Mouse (Mus musculus) naive thymus-derived CD4-positive, alpha-beta T cell, adult 2 months (primary cell): ENCODE results near the gene Gna15.
A peak's percentile ranks its signal among the peaks of the same experiment; 100 is the strongest.

Source experiments
- DNase-seq: peaks from one replicate; pipeline ENCODE4 v3.0.0-alpha.2; 2011; ENCODE audit warnings: low read depth

The Gna15 gene

DNA sequence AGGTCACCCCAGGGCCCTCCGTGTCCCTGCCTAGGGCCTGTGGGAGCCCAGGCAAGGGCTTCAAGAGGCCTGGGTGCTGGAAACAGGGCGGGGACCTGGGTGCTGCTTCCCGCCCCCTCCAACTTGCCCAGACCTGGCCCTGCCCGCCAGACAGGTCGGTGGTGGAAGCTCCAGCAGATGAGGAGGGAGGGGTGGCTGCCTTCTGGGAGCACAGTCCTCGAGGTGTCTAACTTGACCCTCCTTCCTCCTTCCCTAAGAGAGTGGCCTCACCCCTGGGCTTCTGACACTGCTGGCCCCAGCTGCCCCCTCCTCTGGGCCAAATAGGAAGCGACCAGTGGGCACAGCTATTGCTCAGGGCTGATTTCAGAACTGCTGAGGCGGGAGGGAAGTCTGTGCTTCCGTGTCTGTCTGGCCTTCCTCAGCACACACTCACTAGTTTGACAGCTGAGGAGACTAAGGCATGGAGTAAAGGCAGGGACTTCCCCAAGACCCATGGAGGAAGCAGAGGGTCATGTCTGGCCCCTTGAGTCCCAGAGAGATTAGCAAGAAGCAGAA, at the start of gene Gna15:
TSS of gene Gna15 (minus strand) at position 175 of the 555 bp plus-strand sequence.
- DNase-seq, result no peak

DNA sequence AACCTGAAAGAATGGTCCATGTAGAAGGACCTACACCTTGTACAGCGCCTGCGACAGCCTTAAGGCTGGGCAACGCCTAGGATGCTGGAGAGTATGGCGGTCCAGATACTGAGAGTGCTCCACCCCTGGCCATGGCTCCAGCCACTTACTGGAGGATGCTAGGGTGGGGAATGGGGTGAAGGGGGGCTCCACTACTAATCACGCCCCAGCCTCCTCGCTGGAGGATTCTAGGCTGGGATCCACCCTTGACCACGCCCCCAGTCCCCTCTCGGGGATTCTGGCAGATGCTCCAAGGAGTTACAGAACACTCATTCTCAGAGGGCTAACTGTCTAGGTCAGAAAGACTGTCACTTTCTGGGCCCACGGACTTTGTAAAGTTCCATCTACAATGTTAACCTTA, 49.0 kb upstream of the Gna15 start:
- DNase-seq, result peak; percentile 13

DNA sequence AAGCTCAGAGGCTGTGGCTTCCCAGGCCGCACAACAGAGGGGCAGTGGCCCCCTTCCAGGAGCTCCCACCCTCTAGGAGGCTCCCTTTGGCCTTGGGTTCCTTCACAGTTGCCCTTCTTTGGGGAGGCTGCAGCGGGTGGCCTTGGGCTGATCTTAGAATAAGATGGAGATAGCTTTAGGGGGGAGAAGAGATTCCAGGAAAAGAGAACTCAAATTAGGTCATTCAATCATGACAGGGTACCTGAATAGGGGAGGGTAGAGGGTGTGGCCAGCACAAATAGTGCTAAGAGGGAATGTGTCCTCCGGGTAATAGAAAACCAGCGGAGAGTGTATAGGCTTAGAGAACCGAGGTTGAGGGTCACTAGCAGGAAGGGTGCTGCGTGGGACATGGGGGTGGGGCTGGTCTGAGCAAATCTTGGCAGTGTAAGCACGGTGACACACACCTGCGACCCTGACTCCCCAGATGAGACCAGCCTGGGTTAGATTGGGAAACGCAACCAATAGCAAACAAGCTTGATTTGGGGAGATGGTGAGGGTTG, 48.2 kb upstream of the Gna15 start:
- DNase-seq, result no peak

DNA sequence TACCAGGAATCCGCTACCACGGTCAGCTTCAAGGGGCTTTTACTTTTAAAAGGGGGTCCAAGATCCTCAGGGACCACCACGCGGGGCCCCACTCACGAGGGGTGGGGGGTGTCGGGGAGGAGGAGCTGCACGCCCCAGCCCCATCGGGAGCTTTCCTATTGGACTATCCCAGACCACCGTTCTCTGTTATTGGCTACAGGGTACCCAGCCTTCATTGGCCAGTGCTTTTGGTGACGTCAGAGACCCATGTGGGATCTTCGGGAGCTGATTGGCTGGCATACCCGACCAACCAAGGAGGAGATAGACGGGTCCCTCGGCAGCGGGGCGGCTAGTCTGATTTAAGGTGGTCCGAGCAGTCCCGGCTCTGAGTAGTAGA, 47.5 kb upstream of the Gna15 start:
- DNase-seq, result peak; percentile 90

DNA sequence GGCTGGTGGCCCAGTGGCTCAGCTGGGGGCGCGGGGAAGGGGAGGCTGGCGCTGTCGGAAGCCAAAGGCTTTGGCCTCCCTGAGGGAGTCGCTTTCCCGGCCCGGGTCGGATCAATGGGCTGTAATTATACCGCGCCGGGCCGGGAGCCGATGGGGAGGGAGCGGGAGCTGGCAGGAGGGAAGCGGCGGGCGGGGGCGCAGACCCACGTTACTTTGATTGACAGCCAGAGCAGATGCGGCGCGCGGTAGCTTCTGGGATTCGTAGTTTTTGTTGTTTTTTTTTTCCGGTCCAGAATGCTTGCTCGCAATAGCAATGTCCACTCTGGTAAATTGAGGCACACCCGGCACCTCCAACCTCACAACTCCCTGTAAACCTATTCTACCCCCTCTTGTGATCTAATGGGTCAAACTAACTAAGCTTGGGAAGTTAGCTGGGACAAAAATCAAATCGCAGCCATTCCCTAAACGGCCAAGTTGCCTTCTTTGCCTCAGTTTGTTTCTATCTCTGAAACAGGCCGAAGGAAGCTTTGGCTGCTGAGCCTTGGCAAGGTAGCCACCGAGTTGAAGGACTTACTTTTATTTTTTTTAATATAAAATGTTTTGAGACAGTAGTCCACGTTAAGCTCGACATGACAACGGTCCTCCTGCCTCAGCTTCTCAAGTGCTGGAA, 46.9 kb upstream of the Gna15 start:
- DNase-seq, result peak; percentile 86

DNA sequence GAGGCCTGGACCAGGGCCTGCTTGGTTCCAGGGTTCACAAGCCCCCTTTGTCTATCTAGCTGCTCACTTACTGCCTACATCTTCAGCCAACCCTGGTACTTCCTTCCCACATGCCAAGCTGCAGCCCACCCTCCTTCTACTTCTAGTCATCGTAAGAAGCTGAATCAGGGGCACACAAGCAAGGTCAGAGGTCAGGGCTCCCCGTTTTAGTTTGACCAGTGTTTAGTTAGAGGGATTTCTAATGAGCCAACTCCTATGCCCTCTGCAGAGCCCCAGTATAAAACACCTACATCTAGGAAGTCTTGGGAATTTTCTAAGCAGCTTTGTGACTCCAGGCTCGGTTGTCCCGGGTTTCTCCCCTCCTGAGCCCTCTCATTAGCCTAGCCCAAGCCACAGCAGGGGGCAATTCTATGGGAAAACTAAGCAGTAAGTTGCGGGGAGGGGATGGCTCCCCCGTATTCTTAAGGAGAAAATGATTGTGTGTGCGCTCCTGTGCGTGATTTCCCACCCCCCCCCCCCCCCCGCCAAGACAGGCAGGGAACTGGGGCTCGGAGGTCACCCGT, 46.3 kb upstream of the Gna15 start:
- no peak for DNase-seq

DNA sequence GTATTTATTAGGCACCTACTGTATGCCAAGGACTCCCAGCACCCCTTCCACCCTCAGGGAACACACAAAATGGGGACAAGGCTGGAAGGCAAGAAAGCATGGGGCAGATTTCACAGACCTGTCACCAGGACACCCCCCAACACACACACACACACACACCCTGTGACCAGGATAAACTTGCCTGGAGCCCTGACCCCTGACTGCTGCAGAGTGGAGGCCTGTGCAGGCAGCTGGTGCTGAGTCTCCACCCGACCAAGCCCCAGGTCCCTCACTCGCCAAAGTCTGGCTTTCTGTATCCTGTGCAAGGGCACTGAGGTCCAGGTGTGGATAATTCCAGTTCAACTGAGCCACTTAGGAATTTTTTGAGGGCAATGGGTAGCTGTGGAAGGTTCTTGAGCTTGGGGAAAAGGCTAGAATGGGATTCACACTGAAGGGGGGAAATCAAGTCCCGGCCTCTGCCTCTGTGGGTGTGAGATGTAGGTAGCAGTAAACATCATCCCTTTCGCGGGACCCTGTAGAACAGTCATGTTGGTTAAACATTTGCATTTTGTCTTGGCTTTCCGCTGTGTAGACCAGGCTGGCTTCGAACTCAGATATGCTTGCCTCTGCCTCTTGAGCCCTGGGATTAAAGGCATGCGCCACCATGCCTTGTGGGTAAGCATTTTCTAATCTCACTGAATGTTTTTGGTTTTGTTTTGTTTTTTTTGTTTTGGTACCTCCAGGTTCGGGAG, 45.6 kb upstream of the Gna15 start:
- DNase-seq, result peak; percentile 33

DNA sequence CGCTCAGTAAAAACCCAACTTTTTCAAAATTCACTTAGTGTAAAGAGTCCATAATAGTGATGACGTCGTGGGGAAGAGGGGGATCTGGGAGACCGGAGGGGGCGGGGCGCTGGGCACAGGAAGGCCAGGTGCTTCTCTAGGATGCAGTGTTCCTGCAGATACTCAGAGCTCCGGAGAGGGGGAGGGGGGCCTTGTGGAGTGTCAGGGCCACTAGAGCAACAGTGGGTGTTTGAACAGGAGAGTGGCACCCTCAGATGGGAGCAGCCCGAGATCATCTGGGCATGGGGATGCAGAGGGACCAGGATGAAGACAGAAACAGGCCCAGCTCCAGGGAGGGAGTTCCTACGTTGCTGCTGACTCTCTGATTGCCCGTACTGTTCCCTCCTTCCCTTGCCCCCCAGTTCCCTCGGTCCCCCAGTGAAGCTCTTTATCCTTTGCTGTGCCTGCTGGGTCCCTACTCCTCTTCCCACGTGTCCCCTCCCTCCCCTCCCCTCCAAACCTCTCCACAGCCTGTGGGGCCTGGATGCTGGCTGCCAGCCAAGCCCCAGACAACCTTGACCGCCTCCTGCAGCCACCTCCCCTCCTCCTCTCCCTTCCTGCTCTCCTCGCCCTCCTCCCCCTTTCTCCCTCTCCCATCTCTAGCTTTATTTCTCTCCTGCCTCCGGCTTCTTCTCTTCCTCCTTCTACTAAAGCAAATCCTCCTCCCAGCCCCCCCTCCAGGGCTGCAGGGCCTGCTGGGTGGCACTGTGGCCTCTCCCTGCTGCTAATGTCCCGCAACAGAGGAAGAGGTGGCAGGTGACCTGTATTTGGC, 44.6 kb upstream of the Gna15 start:
- no peak for DNase-seq

DNA sequence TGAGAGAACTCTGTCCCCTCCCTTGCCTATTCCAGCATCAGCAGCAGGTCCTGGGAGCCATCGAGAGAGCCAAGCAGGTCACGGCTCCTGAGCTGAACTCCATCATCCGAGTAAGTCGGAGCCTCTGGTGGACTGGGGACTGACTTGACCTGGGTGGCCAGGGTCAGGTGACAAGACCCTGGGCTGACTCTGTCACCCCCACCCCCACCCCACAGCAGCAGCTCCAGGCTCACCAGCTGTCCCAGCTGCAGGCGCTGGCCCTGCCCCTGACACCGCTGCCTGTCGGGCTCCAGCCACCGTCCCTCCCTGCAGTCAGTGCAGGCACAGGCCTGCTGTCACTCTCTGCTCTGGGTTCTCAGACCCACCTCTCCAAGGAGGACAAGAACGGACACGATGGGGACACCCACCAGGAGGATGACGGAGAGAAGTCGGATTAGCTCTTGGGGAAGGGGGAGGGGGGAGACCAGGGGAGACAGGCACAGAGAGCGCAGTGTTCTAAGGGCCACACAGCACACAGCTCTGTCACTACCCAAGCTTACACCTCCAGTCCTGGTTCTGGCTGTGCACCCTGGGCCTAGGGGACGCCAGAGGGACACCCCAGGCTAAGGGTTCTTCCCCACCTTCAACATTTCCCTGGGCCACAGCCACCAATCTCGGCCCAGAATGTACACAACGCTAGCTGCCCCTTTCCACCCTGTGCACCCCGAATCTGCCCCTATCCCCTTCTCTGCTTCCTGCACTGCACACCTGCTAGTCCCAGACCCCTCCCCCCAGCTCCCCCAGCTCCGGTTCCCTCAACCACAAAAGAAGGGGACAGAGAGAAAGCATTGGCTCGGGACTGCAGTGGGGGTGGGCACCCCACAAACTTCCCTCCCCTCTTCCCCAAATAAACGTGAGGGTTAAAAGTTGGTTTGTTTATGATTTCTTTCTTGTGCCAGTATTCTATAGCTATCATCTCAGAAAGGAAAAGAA, 41.5 kb upstream of the Gna15 start:
- no peak for DNase-seq

DNA sequence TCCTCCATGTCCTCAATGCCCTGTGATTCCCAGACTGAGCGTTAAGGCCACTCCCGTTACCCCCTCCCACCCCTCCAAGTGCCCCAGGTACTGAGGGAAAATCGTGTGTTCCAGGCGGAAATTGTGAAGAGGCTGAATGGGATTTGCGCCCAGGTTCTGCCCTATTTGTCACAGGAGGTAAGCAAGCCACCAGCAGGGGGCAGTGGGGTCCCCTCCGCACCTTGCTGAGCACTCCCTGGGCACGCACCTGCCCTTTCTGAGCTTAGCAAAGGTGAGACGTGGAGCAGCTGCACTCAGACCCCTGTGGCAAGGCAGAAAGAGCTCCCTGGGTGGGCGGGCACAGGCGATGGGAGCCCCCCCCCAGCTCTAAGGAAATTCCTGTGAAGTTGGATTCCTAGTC, 40.7 kb upstream of the Gna15 start:
- DNase-seq, result peak; percentile 84

DNA sequence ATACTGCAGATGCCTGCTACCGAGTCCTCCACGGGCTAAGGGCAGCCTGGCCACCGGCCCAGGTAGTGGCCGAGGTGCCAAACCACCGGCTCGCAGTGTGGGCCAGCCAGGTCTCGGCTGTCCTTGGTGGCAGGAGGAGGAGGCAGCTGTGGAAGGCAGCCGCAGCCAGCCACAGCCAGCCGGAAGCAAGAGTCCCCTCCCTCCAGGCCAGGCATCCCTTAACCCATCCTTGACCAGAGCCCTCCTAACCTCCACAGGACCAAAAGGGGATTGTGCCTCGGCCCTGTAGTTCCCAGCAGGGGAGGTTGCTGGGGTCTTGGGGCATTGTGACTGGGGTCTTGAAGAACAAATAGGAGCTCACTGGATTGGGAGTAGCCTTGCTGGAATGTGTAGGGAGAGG, 40.2 kb upstream of the Gna15 start:
- DNase-seq, result no peak

DNA sequence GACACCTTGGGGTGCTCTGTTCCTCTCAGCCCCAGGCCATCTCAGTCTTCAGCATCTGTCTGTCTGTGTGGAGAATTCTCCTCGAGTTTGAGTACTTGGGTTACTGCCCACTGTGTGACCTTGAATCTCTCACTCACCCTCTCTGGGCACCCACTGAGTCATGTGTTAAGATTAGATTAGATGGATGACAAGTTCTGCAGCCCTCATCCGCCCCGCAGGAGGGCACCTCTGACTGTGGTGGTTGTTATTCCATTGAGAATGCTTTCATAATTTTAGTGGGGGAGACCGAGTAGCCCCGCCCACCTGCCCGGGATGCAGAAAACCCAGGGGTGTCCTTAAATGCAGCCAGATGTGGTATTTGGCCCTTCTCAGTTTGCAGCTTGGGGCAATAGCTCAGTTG, 39.5 kb upstream of the Gna15 start:
- no peak for DNase-seq

DNA sequence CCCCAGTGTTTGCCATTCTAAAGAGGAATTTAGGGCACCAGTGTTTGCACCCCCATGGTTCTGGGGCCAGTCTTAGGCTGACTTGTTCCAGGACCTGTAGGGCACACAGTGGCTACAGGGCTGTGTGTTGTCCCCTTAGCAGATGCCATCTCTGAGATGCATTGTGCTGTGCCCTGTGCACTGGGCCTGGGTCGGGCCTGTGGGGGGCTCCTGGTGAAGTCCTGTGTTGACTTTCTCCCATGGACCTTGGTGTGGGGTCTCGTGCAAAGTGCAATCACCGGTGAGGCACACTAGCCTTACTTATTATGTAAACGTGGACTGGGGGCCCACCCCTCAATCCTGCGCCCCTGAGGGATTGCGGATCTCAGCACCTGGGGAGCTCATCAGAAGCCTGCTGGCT, 38.4 kb upstream of the Gna15 start:
- no peak for DNase-seq

DNA sequence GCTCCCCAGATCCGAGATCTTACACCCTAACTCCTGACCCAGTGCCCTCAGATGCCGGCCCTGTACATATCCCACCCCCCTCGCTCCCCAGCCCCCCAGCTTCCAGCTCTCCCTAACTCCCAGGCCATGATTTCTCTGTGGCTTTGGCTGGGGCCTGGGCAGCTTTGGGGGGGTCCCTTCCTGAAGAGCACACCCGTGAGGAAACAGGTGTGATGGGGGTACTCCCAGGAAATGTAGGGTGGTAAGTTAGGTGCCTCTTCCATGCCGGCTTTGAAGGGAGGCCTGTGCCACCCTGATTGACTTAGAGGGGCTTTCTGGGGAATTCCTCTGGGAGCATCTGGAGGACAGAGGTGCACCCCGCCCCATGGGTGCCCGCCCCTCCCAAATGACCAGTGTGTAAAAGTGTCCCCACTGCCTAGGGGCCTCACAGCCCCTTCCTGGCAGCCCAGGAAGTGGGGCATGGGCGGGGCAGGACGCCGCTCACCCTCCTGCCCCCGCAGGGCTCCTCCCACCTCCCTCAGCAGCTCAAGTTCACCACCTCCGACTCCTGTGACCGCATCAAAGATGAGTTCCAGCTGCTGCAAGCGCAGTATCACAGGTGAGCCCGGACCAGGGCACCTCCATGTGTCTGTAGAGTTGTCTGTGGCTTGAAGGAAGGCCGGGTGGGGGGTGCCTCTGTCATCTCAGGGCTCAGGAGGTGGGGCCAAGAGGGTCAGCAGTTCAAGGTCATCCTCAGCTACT, 36.9 kb upstream of the Gna15 start:
- DNase-seq, result peak; percentile 93

DNA sequence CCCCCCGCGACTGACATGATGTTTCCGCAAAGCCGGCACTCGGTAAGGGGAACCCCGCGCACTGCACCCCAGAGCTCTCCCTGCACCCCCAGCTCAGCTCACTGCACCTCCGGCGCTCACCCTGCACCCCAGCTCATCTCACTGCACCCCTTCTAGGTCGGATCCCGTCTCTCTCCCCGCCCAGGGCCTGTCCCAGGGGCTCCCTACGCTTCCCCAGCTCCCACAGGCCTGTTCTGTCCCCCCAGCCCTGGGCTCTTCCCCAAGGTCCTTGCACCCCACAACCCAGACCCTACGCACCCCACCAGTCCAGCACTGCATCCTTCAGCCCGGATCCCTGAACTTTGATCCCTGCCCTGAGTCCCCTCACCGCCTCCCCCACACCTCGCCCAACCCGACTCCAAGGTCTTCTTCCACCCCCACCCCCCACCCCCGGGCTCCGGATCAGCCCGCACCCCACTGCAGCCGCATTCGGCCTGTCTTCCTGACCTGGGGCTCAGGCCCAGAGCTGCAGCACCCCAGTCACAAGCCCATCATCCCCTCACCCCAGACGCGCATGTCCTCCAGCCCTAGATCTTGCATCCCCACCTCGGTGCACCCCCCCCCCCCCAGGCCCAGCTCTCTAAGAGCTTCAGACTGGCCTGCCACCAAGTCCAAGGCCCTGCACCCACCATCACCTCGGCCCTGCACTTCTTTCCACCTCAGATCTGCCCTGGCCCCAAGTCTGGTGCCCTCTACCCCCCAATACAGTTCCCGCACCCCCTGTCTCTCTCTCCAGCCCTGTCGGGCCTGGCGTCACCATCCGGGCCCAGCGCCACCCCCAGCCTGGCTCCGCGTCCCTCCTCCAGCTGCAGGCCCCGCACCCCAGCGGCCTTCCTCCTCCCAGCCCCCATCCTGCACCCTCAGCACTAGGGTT, 35.9 kb upstream of the Gna15 start:
- DNase-seq, result peak; percentile 76

DNA sequence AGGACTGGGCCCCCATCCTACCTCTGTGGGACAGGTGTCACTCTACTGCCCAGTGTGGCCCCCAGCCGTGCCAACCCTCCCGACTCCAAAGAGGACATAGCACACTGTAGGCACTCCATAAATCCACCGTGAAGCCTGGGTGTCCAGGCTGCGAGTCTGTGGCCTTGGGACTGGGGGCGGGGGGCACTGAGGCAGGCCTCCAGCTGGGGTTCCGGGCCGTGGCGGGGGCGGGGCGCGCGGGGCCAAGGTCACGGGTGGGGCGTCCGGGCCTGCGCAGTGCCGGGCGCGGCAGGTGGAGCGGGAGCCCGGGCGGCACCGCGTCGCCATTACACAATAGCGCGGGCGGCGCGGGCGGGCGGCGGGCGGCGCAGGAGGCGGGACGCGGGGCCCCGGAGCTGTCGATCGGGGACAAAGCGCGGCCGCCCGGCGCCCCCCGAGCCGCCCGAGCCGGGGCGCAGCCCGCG, 35.2 kb upstream of the Gna15 start, which contains the start of gene Aes:
TSS of gene Aes (plus strand) at position 326 of the 464 bp plus-strand sequence.
- peak; percentile 77 for DNase-seq

DNA sequence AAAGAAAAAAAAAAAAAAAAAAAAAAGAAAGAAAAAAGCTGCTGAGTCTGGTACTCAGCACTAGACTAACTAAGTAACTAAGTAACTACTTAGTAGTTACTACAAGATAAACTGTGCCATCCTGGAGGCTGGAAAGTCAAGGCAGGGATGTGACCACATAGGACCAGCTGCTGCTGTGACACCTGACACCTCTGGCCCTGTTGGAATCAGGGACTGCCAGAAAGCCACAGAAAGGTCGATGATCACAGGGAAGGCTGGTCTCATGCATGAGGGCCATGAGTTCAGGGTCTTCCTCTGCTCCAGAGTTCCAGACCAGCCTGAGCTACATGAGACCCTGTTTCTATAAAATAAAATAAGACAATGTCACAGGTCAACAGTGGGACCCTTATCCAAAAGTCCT, 33.5 kb upstream of the Gna15 start:
- no peak for DNase-seq

DNA sequence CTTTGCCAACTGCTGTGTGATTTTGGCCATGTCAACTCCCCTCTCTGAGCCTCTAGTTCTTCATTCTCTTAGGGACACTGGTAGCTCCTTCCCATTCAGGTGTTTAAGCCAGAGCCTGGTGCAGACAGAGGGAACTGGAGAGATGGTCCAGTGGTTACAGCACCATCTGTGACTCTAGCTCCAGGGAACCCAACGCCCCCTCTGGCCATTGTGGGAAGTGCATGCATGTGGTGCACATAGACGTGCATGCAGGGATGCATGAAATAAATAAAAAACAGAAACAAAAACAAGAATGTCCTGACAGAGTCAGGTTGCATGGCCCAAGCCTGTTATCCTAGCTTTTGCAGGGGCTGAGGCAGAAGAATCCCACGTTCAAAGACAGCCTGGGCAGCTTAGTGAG, 32.3 kb upstream of the Gna15 start:
- DNase-seq, result peak; percentile 52
